Mouse (Mus musculus) lung, postnatal 25 days (tissue): ENCODE measurements around the gene Slc35g3.

Experiments
- DNase-seq: peaks from one replicate; pipeline ENCODE4 v3.0.0; 2022; ENCODE audit warnings: low spot score

The Slc35g3 gene

DNA sequence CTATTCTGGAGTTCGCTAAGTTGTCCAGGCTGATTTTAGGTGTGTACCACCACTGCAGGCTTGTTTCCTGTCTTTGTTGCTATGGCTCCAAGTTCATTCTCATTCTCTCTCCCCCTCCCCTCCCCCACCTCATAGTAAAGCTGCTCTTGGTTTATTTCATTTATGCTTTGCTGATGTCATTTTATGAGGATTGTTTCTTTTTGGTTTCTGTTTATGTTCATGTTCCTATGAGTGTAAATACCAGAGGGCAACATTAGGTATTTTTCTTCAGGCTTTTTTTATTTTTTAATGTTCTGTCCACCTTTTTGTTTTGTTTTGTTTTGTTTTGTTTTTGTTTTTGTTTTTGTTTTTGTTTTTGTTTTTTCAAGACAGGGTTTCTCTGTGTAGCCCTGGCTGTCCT lies at the start of gene Slc35g3:
Gene Slc35g3 (minus strand): TSS at position 101 of the 400 bp plus-strand sequence.
- no peak for DNase-seq

DNA sequence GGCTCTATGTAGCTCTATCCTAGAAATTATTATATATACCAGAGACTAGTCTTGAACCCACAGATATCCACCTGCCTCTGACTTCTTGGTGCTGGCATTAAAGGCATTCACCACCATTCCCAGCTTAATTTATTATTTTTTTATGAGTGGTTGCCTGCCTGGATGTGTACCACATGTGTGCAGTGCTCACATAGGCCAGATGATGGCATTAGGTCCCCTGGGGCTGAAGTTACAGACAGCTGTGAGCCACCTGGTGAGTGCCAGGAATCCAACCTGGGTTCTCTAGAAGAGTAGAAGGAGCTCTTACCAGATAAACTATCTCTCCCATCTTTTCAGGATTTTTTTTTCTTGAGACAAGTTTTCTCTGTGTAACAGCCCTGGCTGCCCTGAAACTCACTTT lies 48.5 kb upstream of the Slc35g3 start:
- DNase-seq, result no peak

DNA sequence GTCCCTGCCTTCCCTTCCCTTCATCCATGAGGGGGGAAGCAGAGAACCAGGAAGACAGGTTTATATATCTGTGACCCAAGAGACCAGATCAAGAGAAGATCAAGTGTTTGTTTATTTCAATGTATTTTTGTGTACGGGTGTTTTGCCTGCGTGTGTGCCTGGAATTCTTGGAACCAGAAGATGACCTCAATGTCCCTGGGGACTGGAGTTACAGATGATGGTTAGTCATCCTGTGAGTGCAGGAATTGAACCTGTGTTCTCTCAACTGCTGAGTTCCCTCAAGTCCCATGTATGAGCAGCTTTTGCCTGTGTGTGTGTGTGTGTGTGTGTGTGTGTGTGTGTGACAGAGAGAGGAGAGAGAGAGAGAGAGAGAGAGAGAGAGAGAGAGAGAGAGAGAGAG lies 45.9 kb upstream of the Slc35g3 start:
- DNase-seq, result no peak

DNA sequence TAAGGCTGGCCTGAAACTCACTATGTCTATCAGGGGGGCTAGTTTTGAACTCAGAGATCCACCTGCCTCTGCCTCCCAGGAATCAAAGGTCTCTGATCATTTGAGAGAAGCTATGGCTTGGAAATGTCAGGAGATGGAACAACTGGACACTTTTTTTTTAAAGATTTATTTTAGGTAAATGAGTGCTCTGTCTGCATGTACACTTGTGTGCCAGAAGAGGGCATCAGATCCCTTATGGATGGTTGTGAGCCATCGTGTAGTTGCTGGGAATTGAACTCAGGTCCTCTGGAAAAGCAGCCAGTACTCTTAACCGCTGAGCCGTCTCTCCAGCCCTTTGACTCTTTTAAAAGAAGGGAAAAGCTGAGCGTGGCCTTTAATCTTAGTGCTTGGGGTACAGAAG lies 44.6 kb upstream of the Slc35g3 start:
- DNase-seq, result no peak

DNA sequence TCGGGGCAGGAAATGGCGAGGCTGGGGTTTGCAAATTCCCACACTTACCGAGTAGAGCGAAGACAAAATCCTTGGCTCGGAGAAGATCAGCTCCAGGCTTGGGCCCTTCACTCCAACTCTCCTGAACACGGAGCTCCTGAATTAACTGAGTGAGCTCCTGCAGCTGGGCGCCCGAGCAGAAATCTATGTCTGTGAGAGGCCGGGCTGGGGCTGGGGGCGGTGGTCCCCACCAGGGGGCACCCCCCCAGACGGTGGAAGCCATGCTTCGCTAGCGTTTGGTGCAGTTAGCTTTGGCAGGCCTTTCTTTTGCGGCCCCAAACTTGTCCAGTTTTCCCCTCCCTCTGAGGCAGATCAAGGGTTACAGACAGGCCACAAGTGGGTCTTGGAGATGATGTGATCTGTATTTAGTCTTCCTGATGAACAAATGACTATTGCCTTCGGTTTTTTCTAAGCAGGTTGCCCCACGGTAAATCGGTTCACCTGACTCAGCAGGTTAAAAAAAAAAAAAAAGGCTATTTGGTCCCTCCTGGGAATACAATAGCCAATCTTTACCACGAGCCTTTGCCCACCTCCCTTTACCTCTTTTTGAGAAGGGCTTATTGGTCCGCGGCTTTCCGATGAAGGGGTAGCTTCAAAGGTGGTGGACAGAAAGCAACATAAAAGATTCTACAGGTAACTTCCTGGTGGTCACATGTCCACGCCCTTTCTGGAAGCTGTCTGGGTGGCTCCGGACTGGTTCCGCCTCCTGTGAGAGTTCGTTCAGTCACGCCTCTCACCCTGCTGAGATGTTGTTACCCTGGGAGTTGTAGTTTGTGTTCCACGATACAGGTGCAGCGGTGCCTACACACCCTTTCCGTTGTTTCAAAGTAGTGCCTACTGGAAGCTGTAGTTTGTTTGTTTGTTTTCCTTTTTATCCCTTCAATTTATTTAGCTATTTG lies 43.5 kb upstream of the Slc35g3 start, which contains the start of gene Tmem102:
Gene Tmem102 (minus strand): TSS at position 653 of the 938 bp plus-strand sequence.
- peak; percentile 84 for DNase-seq

DNA sequence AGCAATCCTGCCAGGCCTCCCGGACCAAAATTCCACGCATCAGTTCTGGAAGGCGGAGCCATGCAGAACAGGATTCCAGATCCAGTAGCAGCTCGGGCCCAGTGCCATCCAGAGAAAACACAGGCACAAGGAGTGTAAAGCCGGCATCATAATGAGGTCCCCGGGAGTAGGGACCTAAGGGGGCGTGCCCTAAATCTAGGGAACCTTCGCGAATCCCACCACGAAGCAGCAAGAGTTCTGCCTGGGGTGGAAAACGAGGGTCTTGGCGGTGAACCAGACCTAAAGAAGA lies 42.8 kb upstream of the Slc35g3 start:
- DNase-seq, result peak; percentile 32

DNA sequence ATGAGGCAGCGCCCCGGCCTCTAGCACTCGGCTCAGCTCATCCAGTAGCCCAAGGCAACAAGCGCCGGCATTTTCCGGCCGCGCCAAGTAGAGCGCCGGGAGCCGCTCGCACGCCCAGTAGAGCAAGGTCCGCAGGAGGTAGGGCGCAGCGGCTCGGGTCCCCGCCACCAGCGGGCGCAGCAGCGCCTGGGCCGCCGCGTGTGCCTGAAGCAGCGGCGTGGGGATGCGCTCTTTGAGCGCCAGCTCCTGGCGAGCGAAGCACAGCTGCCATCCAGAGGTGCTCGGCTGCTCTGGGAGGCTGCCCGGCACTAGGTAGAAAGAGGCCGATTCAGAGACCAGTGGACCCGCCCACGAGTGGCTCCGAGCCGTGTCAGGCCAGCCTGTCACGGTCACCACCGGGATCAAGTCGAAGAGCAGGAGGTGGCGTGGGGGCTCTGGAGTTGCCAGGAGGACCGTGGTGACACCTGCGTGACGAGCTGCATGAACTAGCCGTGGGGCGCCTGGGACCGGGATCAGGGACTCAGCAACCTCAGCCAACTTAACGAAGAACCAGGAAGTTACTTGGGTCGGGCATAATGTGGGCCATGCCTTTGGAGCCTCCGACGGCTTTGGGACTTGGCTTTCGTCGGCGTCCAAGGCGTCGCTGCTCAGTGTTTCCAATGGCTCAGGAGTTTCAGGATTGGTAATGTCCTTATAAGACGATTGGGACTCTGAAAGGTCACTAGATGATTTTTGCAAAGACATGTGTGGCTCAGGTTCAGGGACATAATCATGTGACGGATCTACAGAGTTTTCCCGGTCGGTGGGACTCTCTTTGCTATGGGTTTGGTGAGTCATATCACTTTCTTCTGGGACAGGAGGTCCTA lies 42.3 kb upstream of the Slc35g3 start:
- peak; percentile 78 for DNase-seq

DNA sequence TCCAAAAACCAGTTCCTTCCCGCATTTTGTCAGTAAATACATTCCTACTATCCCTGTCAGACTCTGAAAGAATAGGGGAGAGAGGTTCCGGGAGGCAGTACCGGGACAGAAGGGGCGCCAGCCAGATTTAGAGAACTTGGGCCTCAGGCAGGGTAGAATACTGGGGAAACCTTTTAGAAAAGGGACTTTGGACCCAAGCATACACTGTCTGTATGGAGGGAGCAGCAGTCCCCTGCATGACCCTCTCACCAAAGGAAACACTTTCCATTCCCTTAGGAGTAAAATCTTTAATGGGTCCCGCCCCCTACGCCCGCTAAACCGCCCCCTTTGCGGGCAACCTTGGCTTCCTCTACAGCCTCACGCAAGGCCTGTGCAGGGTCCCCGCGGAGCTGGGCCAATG lies 41.6 kb upstream of the Slc35g3 start:
- no peak for DNase-seq

DNA sequence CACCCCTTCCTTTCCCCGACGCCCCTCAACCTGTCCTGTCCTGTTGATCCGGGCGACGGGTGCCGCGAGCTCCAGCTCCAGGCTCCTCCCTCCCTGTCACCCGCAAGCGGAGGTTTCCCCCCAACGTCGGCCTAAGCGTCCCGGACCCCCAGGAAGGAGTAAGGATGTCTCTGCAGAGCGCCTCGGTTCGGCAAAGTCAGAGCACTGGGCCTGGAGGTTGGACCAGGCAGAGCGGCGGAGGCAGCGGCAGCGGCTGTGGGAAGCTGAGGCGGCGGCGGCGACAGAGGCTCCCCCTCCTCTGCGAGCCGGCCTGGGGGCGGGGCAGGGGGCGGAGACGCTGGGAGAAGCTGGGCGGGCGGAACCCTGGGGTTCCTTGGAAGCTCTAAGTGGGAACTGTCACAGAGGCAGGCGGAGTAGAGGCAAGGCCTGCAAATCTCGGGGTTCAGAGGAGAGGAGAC lies 40.9 kb upstream of the Slc35g3 start:
- DNase-seq, result peak; percentile 89

DNA sequence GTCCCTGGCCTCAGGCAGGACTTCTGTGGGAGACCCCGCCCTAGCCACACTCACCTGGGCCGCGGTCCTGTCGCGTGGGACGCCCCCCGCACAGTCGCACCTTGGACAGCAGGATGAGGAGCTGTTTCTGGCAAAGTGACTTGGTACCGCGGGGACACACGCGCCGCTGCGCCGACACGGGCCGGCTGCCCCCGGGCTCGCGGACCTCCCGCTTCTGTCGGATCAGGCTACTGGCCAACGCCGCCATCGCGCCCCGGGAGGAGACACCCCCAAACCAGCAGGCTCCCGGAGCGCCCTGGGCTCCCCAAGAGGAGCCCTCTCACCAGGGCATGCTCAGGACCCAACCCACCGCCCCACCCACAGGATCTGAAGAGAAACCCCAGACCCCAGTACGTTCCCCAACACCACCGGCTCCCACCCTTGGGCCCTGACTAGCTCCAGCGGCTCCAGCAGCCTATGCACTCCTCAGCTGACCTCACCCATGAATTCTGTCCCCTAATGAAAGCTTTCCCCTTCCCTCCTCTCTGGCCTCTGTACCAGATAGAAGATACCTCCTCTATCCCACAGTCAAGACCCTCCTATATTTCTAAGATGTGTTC lies 39.7 kb upstream of the Slc35g3 start, which contains the start of gene Fgf11:
Gene Fgf11 (minus strand): TSS at position 479 of the 599 bp plus-strand sequence.
- DNase-seq, result no peak

DNA sequence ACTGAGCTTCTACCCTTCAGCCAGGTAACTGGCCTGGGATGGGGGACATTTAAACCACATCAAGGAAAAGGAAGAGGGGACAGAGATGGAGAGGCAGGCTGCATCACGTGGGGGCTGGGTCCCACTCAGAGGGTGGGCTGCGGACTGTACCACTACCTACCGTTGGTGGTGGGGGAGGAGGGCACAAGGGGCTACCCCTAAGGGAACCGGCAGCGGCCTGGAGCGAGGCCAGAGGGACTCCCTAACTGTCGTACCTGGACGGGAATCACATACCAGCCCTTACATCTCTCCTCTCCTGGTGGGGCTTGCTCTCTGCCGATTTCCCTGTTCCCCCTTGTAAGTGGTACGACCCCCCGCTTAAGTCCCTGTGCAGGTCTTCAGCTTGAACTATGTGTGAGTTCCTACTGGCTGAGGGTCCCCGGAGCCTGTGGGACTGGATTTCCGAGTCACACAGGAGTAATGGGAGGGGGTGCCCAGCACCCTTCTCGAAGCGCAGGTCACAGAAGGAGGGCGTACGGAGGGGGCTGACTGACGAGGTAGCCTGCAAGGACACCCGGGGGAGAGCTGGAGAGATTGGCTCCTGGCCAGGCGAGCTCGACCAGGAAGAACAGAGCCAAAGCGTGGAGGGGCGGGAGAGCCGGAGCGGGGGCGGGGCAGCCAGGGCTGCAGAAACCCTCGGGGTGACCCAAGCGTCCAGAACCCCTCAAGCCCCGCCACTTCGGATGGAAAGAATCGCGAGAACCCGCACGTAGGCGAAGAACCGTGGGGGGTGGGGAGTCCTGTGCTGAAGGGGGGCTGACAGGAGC lies 38.8 kb upstream of the Slc35g3 start:
- DNase-seq, result no peak

DNA sequence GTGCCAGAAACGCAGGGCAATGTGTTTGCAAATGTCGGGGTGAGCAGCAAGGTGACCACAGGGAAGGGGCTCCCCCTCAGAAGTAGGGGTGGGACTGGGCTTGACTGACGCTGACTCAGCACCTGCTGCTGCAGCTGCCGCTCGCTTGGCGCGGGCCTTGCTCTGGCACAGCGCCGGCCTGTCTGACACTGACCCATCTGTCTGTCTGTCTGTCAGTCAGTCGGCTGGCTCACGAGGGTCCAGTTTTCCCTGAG lies 38.3 kb upstream of the Slc35g3 start:
- no peak for DNase-seq

DNA sequence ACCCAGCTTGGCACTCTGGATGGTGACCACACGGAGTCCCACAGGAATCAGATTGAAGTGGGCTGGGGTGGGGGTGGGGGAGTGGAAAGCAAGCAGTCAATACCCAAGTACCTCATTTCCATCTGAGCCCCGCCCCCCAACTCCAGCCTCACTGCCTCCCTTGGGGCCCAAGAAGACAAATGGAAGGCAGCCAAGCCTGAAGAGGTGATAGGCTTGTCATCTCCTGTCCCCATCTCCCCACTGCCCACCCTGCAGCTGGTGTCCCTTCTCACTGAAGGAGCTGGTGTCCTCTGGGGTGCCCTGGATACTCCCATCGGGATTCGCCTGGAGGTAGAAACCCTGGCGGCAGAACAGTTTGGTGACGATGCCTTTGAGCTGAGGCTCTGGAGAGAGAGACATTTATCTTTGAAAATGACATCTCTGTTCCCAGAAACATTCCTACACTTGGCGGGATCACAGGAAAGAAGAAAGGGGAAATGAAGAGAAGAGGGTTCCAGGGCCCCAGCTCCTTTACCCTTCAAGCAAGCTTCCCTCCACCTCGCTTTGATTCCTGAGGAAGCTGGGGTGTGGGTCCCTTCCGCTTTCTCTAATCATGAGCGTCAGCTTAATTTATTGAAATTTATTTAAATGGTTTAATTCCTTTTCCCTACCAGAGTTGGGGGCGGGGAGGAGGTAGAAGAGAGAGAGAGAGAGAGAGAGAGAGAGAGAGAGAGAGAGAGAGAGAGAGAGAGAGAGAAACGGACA lies 37.8 kb upstream of the Slc35g3 start:
- DNase-seq, result no peak

DNA sequence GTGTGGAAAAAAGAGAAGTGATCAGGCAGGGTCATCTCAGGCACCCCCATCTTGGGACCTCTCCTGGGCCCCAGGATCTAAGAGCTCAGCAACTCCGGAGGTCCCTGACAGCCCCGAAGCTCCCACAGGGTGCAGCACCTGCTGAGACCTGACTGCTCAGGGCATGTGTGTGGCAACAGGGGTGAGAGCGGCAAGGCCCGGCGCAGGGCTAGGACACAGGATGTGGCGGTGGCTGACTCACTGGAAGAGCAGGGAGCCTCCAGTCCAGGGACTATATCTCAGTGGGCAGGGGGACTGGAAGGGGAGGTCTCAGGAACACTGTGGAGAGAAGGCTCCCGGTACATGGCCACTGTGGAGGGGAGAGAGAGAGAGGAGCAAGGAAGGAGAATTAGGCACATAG lies 36.2 kb upstream of the Slc35g3 start:
- DNase-seq, result no peak

DNA sequence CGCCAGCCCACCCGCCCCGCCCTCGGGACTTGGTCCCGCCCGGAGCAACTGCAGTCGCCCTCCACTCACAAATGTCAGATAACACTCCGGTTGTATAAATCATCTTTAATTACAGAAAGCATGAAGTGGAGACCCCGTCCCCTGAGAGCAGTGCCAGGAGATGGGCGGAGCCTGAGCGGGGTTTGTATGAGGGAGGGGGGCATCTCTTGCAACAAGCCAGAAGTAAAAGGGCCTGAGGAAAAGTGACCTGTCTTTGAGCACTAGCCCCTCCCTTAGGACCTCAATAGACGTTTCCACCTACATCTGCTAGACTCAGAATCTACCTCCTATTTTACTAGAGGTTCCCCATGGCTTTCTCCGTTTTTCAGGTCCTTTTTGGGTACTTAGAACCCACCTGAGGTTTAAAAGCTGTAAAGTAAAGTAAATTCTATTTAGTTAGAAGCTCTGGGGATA lies 34.2 kb upstream of the Slc35g3 start:
- no peak for DNase-seq

DNA sequence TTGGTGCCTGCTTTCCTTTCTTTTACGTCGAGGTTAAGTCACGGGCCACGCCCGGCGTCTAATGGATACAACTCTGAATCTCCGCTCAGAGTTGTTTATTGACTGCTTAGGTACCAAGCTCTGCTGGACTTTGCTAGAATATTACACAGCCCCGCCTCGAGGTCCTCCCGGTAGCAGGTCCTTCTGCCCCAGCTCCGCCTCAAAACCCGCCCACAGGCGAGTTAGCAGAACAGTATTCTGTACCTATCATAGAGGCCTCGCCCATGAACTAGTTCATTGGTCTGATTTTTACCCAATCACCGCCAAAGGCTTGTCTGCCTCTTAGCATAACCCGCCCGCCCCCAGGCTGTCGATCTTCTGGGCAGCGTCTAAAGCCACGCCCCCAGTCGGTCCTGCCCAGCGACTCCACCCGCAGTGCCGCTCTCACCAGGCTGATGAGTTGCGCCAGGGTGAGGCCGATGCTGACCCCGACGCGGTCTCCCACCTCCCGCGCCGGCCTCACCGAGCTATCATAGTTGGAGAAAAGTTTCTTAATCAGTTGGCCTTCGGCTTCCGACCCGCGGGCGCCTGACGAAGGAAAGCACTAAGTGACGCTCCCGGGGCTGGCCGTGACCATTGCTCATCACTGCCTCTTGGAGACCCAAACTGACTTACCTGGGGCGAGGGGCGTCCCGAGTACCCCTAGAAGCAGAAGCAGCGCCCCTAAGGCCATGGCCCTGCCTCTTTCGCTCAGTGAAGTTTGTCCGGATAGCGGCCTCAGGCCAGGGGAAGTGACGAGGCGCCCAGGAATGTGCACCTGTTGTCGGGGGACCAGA lies 33.6 kb upstream of the Slc35g3 start, which contains the start of gene Chrnb1:
Gene Chrnb1 (minus strand): TSS at position 776 of the 815 bp plus-strand sequence.
- peak; percentile 99 for DNase-seq

DNA sequence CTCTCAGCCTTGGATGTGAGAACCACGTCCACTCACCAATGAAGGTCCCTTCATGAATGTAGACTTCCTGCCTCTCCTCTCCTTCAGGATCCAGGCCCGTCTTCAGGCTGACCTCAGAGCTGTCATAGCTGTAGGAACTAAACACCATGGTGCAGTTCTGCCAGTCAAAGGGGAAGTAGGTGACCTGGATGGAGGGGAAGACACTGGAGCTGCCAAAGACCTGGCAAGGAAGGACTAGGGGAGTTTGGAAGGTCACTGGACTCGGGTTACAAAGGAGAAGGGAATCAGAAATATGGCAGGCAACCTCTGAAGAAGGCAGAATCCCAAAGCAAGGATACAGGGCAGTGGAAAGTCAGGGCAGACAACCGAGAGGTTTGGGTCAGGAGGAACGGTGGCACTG lies 31.7 kb upstream of the Slc35g3 start:
- no peak for DNase-seq

DNA sequence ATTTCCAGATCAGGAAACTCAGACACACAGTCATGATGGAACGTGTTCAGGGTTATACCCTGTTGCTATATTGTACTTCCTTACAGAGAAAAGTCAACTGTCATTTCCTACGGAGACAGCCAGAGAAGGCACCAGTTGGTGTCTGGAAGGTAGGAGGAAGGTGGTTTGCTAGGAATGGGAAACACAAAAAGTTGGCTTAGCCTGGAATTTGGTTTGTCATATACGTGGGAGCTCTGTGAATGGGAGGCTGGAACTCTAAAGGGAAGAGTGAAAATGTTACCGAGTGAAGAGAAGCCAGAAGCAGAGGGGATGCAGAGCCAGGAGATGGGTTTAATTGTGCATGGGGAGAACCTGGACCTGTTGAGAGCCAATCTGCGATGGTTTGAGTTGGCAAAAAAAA lies 29.7 kb upstream of the Slc35g3 start:
- DNase-seq, result no peak

DNA sequence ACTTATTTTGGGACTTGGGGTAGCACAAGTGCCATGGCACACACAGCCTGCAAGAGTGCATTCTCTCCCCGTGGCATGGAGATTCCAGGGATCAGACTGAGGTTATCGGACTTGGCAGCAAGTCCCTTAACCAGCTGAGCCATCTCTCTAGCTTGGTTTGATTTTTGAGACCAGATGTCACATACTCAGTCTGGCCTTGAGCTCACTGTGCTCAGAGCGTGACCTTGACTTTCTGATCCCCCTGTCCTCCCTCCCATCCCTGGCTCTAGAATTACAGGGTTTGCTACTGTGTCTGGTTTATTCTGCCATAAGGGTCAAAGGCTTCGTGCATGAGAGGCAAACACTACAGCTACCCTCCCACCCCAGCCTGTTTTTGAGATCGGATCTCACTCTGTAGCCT lies 27.7 kb upstream of the Slc35g3 start:
- no peak for DNase-seq

DNA sequence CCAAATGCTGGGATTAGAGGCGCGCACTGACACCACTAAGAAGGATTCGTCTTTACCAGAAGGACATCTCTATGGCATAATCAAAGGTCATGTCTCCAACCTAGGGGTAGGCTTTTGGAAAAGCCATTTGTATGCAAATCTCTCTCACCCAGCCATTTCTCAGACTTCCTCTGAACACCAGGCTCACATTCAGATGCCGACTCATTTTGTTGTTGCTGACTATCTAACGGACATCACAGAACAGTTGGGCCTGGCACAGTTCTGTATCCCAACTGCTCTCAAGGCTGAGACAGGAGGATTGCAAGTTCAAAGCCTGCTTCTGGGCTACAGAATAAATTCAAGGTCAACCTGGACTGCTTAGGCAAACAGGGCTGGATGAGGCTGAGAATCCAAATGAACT lies 25.5 kb upstream of the Slc35g3 start:
- DNase-seq, result no peak
